Mouse (Mus musculus): Measurements from ENCODE around the gene Nphs2. TPM values are rescaled to one million over a fixed set of nuclear protein-coding genes. Genes with fewer than 3 reads are reported as not detected.

Nphs2 gene
- polyA plus RNA-seq, 1 experiment from 2014 or later, result 0.13 TPM

DNA sequence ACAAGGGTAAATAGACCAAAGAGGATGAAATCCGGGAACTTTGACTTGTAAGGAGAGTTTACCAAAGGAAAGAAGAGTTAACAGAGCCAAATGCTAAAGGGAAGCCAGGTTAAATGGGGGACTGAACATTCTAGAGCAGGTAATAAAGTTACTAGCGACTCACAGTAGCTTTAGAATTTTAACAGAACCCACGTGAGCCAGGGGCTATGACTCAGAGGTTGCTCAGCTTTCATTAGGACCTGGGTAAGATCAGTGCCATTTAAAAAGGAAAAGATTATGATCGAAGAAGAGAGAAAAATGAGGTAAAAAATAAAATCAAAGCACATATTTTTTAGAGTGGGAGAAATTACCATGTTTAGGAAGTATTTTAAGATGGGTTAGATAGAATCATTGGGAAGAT lies 30.3 kb downstream of the Nphs2 start:
- H3K4me1 ChIP-seq (ENCODE audit: control insufficient read depth, insufficient read depth, low read length), result no peaks in the 10 kb centered on the region

DNA sequence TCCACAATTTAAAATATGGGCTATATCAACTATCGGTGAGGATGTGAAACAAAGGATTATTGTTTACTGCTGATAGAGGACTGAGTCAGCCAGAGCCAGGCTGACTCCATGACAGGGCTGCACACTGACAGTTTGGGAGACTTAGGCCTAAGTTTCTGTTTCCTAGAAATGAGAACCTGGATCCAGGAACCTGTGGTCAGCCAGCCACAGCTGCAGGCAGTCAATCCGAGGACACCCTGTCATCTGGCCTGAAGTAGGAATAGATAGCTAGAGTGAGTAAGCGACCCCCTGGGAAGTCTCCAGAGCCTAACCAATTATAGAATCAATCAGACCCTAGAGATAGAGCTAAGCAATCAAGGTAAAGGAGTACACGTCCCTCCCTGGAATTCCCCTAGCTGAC lies 33.9 kb downstream of the Nphs2 start:
- 82% methylated on average over 4 of the region's 4 CpGs for WGBS
- ATAC-seq (ENCODE audit: low FRiP score, low TSS enrichment), result no peak

More for the DNA sequence above, 30.3 kb downstream of the Nphs2 start:
- Histone ChIP-seq H3K4me3 (replicated peaks; ENCODE audit: low read depth, low read length) (no peak overlapping the region), H3K9me3 (ENCODE audit: control insufficient read depth, low read length) (no peaks in the 10 kb centered on the region), H3K9ac (replicated peaks; ENCODE audit: low read length) (no peak overlapping the region), H3K36me3 (ENCODE audit: control insufficient read depth, insufficient read depth, low read length) (no peaks in the 10 kb centered on the region), H3K27ac (replicated peaks; ENCODE audit: low read depth, low read length) (no peak overlapping the region), H3K27me3 (ENCODE audit: control insufficient read depth, insufficient read depth, low read length) (no peaks in the 10 kb centered on the region), H3K4me2 (ENCODE audit: low read length) (no peak overlapping the region)
- 79% methylated on average over 4 of the region's 4 CpGs for whole genome bisulfite sequencing
- ATAC-seq (ENCODE audit: low FRiP score, low TSS enrichment) (no peak), DNase-seq (no peak)

DNA sequence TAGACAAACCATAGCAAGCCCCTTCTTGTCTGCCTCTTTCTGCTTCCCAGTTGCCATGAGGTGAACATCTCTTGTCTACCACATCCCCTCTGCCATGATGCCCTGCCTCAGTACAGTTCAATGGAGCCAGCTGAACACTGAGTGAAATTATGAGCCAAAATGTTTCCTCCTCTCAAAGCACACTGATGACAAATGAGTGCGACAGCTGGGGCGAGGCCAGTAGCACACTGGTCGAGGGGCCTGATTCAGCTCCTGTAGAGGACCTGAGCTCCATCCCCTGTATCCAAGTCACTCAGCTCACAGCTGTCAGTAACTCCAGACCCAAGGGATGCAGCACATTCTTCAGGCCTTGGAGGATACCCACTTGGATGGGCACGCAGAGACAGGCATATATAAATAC lies 35.1 kb downstream of the Nphs2 start:
- Histone ChIP-seq H3K36me3 (ENCODE audit: control insufficient read depth, insufficient read depth, low read length) (no peaks in the 10 kb centered on the region), H3K4me1 (ENCODE audit: control insufficient read depth, insufficient read depth, low read length) (no peaks in the 10 kb centered on the region), H3K27me3 (ENCODE audit: control insufficient read depth, insufficient read depth, low read length) (no peaks in the 10 kb centered on the region), H3K27ac (replicated peaks; ENCODE audit: low read depth, low read length) (no peak overlapping the region), H3K4me3 (replicated peaks; ENCODE audit: low read depth, low read length) (no peak overlapping the region), H3K9me3 (ENCODE audit: control insufficient read depth, low read length) (no peaks in the 10 kb centered on the region), H3K4me2 (ENCODE audit: low read length) (no peak overlapping the region), H3K9ac (replicated peaks; ENCODE audit: low read length) (no peak overlapping the region)
- DNase-seq (no peak), ATAC-seq (ENCODE audit: low FRiP score, low TSS enrichment) (no peak)
- 93% methylated on average over 4 of the region's 4 CpGs for WGBS

More for the DNA sequence above, 33.9 kb downstream of the Nphs2 start:
- no peak for DNase-seq
- no peak overlapping the region for H3K4me2 ChIP-seq (ENCODE audit: low read length)
- H3K9ac ChIP-seq (replicated peaks; ENCODE audit: low read length), result no peak overlapping the region
- H3K4me1 ChIP-seq (ENCODE audit: control insufficient read depth, insufficient read depth, low read length), result no peaks in the 10 kb centered on the region
- no peaks in the 10 kb centered on the region for H3K9me3 ChIP-seq (ENCODE audit: control insufficient read depth, low read length)
- H3K4me3 ChIP-seq (replicated peaks; ENCODE audit: low read depth, low read length), result no peak overlapping the region
- no peaks in the 10 kb centered on the region for H3K36me3 ChIP-seq (ENCODE audit: control insufficient read depth, insufficient read depth, low read length)
- H3K27ac ChIP-seq (replicated peaks; ENCODE audit: low read depth, low read length), result no peak overlapping the region
- no peaks in the 10 kb centered on the region for H3K27me3 ChIP-seq (ENCODE audit: control insufficient read depth, insufficient read depth, low read length)

DNA sequence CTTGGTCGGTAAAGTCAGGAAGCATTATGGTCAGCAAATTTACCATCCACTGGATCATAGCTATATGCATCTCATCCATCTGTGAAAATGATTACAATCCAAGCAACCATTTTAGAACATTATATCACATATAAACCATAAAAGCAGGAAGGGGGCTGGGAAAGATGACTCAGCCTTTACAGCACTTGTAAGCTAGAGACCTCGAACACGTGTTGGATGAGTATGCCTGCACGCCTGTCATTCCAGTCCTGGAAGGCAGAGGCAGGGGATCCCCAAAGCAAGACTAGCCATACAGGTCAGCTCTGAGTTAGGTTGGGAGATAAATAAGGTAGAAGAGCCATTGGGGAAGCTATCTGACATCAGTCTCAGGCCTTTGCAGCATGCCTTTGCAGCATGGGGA lies 38.5 kb downstream of the Nphs2 start:
- H3K4me3 ChIP-seq (replicated peaks; ENCODE audit: low read depth, low read length), result no peak overlapping the region
- H3K9me3 ChIP-seq (ENCODE audit: control insufficient read depth, low read length), result no peaks in the 10 kb centered on the region
- no peak for DNase-seq
- H3K9ac ChIP-seq (replicated peaks; ENCODE audit: low read length), result no peak overlapping the region
- H3K4me1 ChIP-seq (ENCODE audit: control insufficient read depth, insufficient read depth, low read length), result no peaks in the 10 kb centered on the region
- 76% methylated on average over 4 of the region's 4 CpGs for whole genome bisulfite sequencing
- no peak overlapping the region for H3K4me2 ChIP-seq (ENCODE audit: low read length)
- no peaks in the 10 kb centered on the region for H3K27me3 ChIP-seq (ENCODE audit: control insufficient read depth, insufficient read depth, low read length)
- ATAC-seq (ENCODE audit: low FRiP score, low TSS enrichment), result no peak
- no peaks in the 10 kb centered on the region for H3K36me3 ChIP-seq (ENCODE audit: control insufficient read depth, insufficient read depth, low read length)
- H3K27ac ChIP-seq (replicated peaks; ENCODE audit: low read depth, low read length), result no peak overlapping the region

DNA sequence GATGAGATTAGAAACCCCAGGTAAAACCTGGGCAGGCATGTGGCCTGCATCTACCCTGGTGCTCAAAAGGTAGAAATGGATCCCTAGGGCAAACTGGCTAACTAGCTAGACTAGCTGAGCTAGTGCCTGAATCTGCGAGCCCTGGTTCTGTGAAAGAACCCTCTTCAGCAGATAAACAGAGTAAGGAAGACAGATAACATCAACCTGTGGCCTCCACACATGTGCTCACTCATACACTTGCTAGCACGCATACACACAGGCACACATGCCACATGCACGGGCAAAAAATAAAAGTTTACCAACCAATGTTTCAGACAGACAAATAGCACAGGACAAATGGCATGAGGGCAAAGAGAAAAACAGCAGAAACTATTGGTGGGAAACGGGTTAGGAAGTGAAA lies 39.9 kb downstream of the Nphs2 start:
- Histone ChIP-seq H3K27me3 (ENCODE audit: control insufficient read depth, insufficient read depth, low read length) (no peaks in the 10 kb centered on the region), H3K9ac (replicated peaks; ENCODE audit: low read length) (no peak overlapping the region), H3K36me3 (ENCODE audit: control insufficient read depth, insufficient read depth, low read length) (no peaks in the 10 kb centered on the region), H3K4me2 (ENCODE audit: low read length) (no peak overlapping the region), H3K4me1 (ENCODE audit: control insufficient read depth, insufficient read depth, low read length) (no peaks in the 10 kb centered on the region), H3K4me3 (replicated peaks; ENCODE audit: low read depth, low read length) (no peak overlapping the region), H3K9me3 (ENCODE audit: control insufficient read depth, low read length) (no peaks in the 10 kb centered on the region), H3K27ac (replicated peaks; ENCODE audit: low read depth, low read length) (no peak overlapping the region)
- DNase-seq, result no peak
- no peak for ATAC-seq (ENCODE audit: low FRiP score, low TSS enrichment)
- 94% methylated on average over 4 of the region's 4 CpGs for WGBS

DNA sequence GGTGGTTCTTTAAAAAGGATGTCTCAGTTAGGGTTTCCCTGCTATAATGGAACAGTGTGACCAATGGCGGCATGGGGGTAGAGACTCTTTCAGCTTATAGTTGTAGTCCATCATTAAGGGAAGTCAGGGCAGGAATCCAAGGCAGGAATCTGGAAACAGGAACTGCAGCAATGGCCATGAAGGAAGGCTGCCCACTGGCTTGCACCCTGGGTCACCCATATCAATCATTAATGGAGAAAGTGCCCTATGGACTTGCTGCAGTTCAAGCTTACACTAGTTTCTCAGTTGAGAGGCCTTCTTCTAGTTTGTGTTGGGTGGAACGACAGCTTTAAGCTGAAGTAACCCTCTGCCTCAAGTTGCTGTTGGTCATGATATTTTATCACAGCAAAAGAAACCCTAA lies 41.9 kb downstream of the Nphs2 start:
- no peak for ATAC-seq (ENCODE audit: low FRiP score, low TSS enrichment)
- H3K4me3 ChIP-seq (replicated peaks; ENCODE audit: low read depth, low read length), result no peak overlapping the region
- no peaks in the 10 kb centered on the region for H3K4me1 ChIP-seq (ENCODE audit: control insufficient read depth, insufficient read depth, low read length)
- no peak overlapping the region for H3K4me2 ChIP-seq (ENCODE audit: low read length)
- 93% methylated on average over 2 of the region's 2 CpGs for WGBS
- H3K9ac ChIP-seq (replicated peaks; ENCODE audit: low read length), result no peak overlapping the region
- H3K36me3 ChIP-seq (ENCODE audit: control insufficient read depth, insufficient read depth, low read length), result no peaks in the 10 kb centered on the region
- H3K27ac ChIP-seq (replicated peaks; ENCODE audit: low read depth, low read length), result no peak overlapping the region
- no peaks in the 10 kb centered on the region for H3K27me3 ChIP-seq (ENCODE audit: control insufficient read depth, insufficient read depth, low read length)
- H3K9me3 ChIP-seq (ENCODE audit: control insufficient read depth, low read length), result no peaks in the 10 kb centered on the region
- DNase-seq, result no peak

DNA sequence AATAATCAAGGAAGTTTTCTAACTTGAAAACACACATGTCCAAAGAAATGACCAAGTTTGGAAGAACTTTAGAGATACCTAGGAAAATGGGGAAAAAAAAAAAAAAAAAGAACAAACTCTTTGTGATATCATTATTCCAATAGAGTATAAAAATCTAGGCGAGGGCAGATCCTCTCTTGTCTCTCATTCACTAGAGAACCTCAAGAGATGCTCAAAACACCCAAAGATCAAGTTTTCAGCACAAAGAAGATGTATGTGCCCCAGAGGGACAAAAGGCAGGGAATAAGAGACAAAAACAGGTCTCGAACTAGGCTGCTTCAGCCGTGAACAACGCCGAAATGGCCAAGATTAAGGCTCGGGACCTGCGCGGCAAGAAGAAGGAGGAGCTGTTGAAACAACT lies 55.2 kb downstream of the Nphs2 start, which contains the start of gene Gm2000:
Gene Gm2000, plus strand, starts transcription at position 301 of the 400 bp plus-strand sequence.
- DNase-seq (no peak), ATAC-seq (ENCODE audit: low FRiP score, low TSS enrichment) (no peak)
- Histone ChIP-seq H3K4me1 (ENCODE audit: control insufficient read depth, insufficient read depth, low read length) (no peaks in the 10 kb centered on the region), H3K27me3 (ENCODE audit: control insufficient read depth, insufficient read depth, low read length) (no peaks in the 10 kb centered on the region), H3K4me3 (replicated peaks; ENCODE audit: low read depth, low read length) (no peak within 1 kb of the TSS), H3K27ac (replicated peaks; ENCODE audit: low read depth, low read length) (no peak within 1 kb of the TSS), H3K36me3 (ENCODE audit: control insufficient read depth, insufficient read depth, low read length) (no peaks in the 10 kb centered on the region), H3K4me2 (ENCODE audit: low read length) (no peak within 1 kb of the TSS), H3K9ac (replicated peaks; ENCODE audit: low read length) (no peak within 1 kb of the TSS), H3K9me3 (ENCODE audit: control insufficient read depth, low read length) (no peaks in the 10 kb centered on the region)
- 91% methylated on average over 8 of the region's 8 CpGs for WGBS

Other genes with a start within 250 kb of the Nphs2 start
- 4.7 and 7.4 TPM in 2 replicates for gene Fam163a, start 105.7 kb upstream of the Nphs2 start, polyA plus RNA-seq (2014; fragmentation: Nextera tagmentation; extraction: Ambion mirVana)
- 0.80 and 1.7 TPM in 2 replicates for gene Tdrd5, start 7.1 kb upstream of the Nphs2 start, polyA plus RNA-seq (2014; fragmentation: Nextera tagmentation; extraction: Ambion mirVana)
- 535 and 647 TPM in 2 replicates for gene Gm2000, start 55.3 kb downstream of the Nphs2 start, polyA plus RNA-seq (2014; fragmentation: Nextera tagmentation; extraction: Ambion mirVana)
- gene Axdnd1, start 110.4 kb downstream of the Nphs2 start, polyA plus RNA-seq (2014; fragmentation: Nextera tagmentation; extraction: Ambion mirVana), result 0.09 and 0.50 TPM in 2 replicates
- gene Soat1, start 163.6 kb downstream of the Nphs2 start, polyA plus RNA-seq (2014; fragmentation: Nextera tagmentation; extraction: Ambion mirVana), result 6.9 and 10.9 TPM in 2 replicates
- 1.2 and 1.3 TPM in 2 replicates for gene Gm10031, start 213.3 kb downstream of the Nphs2 start, polyA plus RNA-seq (2014; fragmentation: Nextera tagmentation; extraction: Ambion mirVana)
- 9.0 and 9.8 TPM in 2 replicates for gene Abl2, start 248.1 kb downstream of the Nphs2 start, polyA plus RNA-seq (2014; fragmentation: Nextera tagmentation; extraction: Ambion mirVana)